Mouse (Mus musculus) megakaryocyte, embryonic 14.5 days (primary cell): ENCODE data around the gene Nup133.

ENCODE experiments used
- FLI1 ChIP-seq: IDR thresholded peaks from 2 replicates; pipeline ENCODE4 v1.6.1; 2012; ENCODE audit warnings: low read length, inconsistent platforms, mixed read lengths
- GATA1 ChIP-seq: IDR thresholded peaks from 3 replicates; pipeline ENCODE4 v1.6.1; 2012; ENCODE audit warnings: mixed read lengths, low read length, inconsistent platforms, borderline replicate concordance

- no peak for TF ChIP-seq GATA1
- TF ChIP-seq FLI1 = no peak
Measured at GRCm38 (mm10) chr8:123954246-123954645, 5.2 kb upstream of the Nup133 start.
